Mouse (Mus musculus) megakaryocyte, embryonic 14.5 days (primary cell): Measurements from ENCODE around the gene Sec14l3. TPM values are rescaled to one million over a fixed set of nuclear protein-coding genes. Genes with fewer than 3 reads are reported as not detected.
"Not testable (repeated sequence)": the region's sequence is repeated elsewhere in the genome, so short reads cannot be mapped to it uniquely, and the experiment has no call there.

ENCODE experiments used
- H3K27me3 ChIP-seq: replicated peaks from 2 replicates; pipeline ENCODE3; 2012; ENCODE audit warnings: inconsistent platforms
- H3K36me3 ChIP-seq: replicated peaks from 2 replicates; pipeline ENCODE3; 2012; ENCODE audit warnings: low read length, inconsistent platforms, mixed read lengths
- H3K4me1 ChIP-seq: 2 replicates; pipeline ENCODE4 v1.6.1; 2012; ENCODE audit warnings: inconsistent platforms
- H3K4me3 ChIP-seq: replicated peaks from 2 replicates; pipeline ENCODE3; 2012; ENCODE audit warnings: moderate library complexity, mild to moderate bottlenecking, inconsistent platforms
- H3K9me3 ChIP-seq: 2 replicates; pipeline ENCODE4 v1.6.1; 2012; ENCODE audit warnings: inconsistent platforms
- FLI1 ChIP-seq: IDR thresholded peaks from 2 replicates; pipeline ENCODE4 v1.6.1; 2012; ENCODE audit warnings: low read length, inconsistent platforms, mixed read lengths
- GATA1 ChIP-seq: IDR thresholded peaks from 3 replicates; pipeline ENCODE4 v1.6.1; 2012; ENCODE audit warnings: mixed read lengths, low read length, inconsistent platforms, borderline replicate concordance
- polyA plus RNA-seq: library from polyadenylated mRNA; stranded (reverse); fragments of >175 nt; gene quantifications from 2 replicates; pipeline ENCODE4 v1.2.3, GENCODE M21; 2012; ENCODE audit warnings: low replicate concordance; ENCODE audit not compliant: insufficient read depth

The Sec14l3 gene
- not detected in 2 replicates for polyA plus RNA-seq

GRCm38 (mm10) chr11:4064627-4065122 lies at the start of gene Sec14l3:
Gene Sec14l3, plus strand, starts transcription at chr11:4064841.
- peaks cover 61% of the 10 kb centered on the region for H3K27me3 ChIP-seq
- TF ChIP-seq GATA1, result no peak
- TF ChIP-seq FLI1, result no peak

GRCm38 (mm10) chr11:4015796-4016195 lies 48.8 kb upstream of the Sec14l3 start:
- H3K27me3 ChIP-seq, result peaks cover 12% of the 10 kb centered on the region
- H3K4me3 ChIP-seq, H3K36me3 ChIP-seq, H3K4me1 ChIP-seq: not testable (repeated sequence)
- H3K9me3 ChIP-seq, result peaks cover 36% of the 10 kb centered on the region

More at GRCm38 (mm10) chr11:4064627-4065122, at the start of gene Sec14l3:
- no peak within 1 kb of the TSS for H3K4me3 ChIP-seq
- no peaks in the 10 kb centered on the region for H3K9me3 ChIP-seq
- H3K4me1 ChIP-seq, result no peaks in the 10 kb centered on the region
- no peaks in the 10 kb centered on the region for H3K36me3 ChIP-seq

DNA sequence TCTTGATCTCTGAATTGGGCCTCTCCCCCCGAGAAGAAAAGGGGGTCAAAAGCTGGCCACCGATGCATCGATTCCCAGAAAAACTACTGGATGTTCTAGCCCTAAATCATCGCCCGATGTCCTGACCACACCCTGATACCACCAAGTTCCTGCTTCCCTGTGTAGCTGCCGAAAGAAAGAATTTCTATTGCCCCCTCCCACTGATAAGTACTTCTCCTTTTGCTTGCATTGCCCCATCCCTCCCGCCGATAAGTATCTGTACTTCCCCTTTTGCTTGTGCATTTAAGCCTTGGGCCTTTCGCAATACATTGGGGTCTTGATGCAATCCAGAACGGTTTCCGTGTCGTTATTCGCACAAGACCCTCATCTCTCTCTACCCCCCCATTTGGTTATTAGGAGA lies 42.5 kb upstream of the Sec14l3 start:
- H3K9me3 ChIP-seq, result peaks cover 25% of the 10 kb centered on the region
- not testable (repeated sequence) for H3K36me3 ChIP-seq, H3K4me1 ChIP-seq, H3K27me3 ChIP-seq, H3K4me3 ChIP-seq

DNA sequence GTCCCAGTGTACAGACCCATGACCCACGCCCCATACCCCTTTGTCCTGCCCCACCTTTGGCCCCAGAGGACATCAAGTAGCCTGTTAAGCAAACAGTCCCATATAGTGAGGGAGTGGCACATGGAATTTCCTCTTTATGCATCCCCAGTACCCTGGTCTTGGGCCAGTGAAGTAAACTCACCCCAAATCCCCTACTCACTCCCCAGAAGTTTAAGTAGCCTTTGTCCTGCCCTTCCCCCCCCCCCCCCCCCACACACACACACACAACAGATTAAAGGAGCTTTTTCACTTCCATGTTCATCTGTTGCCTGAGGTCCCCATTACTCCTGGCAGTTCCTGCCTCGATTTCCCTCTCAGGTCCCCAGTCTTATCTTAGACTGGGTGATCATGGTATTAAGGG lies 41.3 kb upstream of the Sec14l3 start:
- Histone ChIP-seq H3K4me3 (no peak overlapping the region), H3K4me1 (no peaks in the 10 kb centered on the region), H3K27me3 (peaks cover 10% of the 10 kb centered on the region), H3K9me3 (peaks cover 21% of the 10 kb centered on the region), H3K36me3 (no peaks in the 10 kb centered on the region)
- TF ChIP-seq GATA1 (no peak), FLI1 (no peak)

GRCm38 (mm10) chr11:4027066-4027465 lies 37.6 kb upstream of the Sec14l3 start:
- Histone ChIP-seq H3K4me3 (no peak overlapping the region), H3K27me3 (peaks cover 21% of the 10 kb centered on the region), H3K9me3 (peaks cover 20% of the 10 kb centered on the region), H3K4me1 (no peaks in the 10 kb centered on the region), H3K36me3 (no peaks in the 10 kb centered on the region)
- TF ChIP-seq FLI1 (no peak), GATA1 (no peak)

DNA sequence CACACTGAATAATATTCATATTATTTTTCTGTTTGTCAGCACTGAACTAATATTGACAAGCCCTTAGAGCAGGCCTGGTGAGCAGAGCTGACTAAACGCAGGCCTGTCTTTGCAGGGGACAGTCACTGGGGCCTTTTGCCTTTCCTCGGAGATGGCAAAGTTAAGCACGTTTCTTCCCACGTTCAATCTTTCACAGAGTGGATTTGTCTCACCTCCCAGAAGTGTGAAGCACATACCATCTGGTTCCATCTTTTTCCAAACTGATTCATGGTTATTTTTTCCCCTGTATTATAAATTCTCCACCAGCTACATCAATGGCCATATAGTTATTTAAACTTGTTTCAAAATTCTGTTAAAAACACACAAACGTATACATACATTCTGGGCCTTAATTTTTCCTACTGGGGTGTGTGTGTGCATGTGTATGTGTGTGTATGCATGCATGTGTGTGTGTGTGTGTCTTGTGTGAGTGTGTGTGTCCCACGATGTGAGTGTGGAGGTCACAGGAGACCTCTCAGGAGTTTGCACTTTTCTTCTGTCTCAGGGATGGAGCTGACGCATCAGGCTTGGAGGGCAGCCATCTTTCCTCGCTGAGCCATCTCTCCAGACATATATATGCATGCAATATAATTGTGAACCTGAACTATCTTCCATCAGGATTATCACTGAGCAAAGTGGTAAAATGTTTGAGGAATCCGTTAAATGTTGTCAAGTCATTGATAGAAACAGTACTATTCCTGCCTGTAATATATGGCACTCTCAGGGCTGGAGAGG lies 36.9 kb upstream of the Sec14l3 start:
- Histone ChIP-seq H3K4me1 (no peaks in the 10 kb centered on the region), H3K9me3 (peaks cover 13% of the 10 kb centered on the region), H3K36me3 (no peaks in the 10 kb centered on the region), H3K4me3 (no peak overlapping the region), H3K27me3 (peaks cover 22% of the 10 kb centered on the region)
- no peak for TF ChIP-seq FLI1
- no peak for TF ChIP-seq GATA1

DNA sequence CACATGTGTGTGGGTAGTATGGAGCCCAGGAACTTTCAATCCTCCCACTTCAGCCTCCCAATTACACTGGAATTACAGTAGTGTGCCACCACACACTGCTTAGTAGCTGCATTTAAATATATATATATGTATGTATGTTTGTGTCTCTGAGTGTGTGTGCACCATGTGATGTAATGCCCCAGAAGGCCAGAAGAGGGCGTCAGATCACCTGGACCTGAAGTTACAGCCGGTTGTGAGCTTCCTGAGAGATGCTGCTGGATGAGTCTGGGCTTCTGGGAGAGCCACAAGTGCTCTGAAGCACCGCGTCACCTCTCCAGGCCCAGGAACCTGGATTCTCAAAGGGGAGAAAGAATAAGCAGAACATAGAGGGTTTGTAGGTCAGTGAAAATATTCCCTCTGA lies 35.3 kb upstream of the Sec14l3 start:
- Histone ChIP-seq H3K4me1 (no peaks in the 10 kb centered on the region), H3K4me3 (no peak overlapping the region), H3K9me3 (no peaks in the 10 kb centered on the region), H3K27me3 (peaks cover 22% of the 10 kb centered on the region), H3K36me3 (no peaks in the 10 kb centered on the region)
- no peak for TF ChIP-seq FLI1
- no peak for TF ChIP-seq GATA1

- H3K27me3 ChIP-seq, result peaks cover 18% of the 10 kb centered on the region
- H3K9me3 ChIP-seq, result no peaks in the 10 kb centered on the region
- 0 out of 2 replicates have a peak, but pooled peaks cover 3% of the 10 kb centered on the region for H3K4me1 ChIP-seq
- H3K4me3 ChIP-seq, result no peak within 1 kb of the TSS
- TF ChIP-seq FLI1 (no peak), GATA1 (no peak)
- H3K36me3 ChIP-seq, result no peaks in the 10 kb centered on the region
These were observed 33.3 kb upstream of the Sec14l3 start, which contains the start of gene Sec14l4 for GRCm38 (mm10) chr11:4031126-4031941. Gene Sec14l4, plus strand, starts transcription at chr11:4031462.

DNA sequence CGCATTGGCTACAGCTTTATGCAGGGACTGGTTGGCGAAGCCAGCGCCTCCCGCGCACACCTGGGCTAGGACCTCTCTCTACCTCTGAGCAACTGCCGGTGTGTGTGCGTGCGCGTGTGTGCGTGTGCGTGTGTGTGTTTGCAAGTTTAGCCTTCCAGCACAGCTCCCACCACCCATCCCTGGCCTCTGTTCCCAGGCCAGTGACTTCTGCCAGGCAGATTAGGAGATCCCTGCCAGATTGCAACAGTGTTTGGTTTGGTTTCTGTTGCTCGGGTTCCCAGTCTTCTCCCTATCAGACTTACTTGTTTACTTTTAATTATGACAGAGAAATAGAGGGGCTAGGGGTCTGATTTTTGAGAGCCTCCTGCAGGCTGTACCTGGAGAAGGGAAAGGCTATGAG lies 32.7 kb upstream of the Sec14l3 start:
- H3K9me3 ChIP-seq, result no peaks in the 10 kb centered on the region
- TF ChIP-seq GATA1, result no peak
- TF ChIP-seq FLI1, result no peak
- H3K4me1 ChIP-seq, result 0 out of 2 replicates have a peak, but pooled peaks cover 3% of the 10 kb centered on the region
- no peaks in the 10 kb centered on the region for H3K36me3 ChIP-seq
- peaks cover 18% of the 10 kb centered on the region for H3K27me3 ChIP-seq
- H3K4me3 ChIP-seq, result no peak overlapping the region

DNA sequence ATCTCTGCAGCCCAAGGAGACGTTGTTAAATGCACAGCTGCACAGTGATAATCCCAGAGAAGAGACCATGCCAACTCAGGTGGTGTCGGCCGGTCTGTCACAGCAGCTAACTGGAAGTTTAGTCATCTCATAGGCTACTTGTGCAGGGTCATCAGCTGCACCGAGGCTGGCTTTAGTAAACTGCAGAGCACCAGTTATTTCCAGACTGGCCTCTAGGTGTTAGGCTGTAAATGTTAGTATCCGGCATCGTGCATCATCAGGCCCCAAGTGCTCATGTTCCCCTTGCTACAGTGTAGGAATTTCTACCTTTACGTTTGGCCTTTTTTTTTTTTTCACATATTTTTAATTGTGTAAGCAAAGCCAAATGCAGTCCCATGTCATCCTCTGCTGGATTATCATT lies 31.2 kb upstream of the Sec14l3 start:
- Histone ChIP-seq H3K27me3 (peaks cover 20% of the 10 kb centered on the region), H3K4me3 (no peak overlapping the region), H3K4me1 (0 out of 2 replicates have a peak, but pooled peaks cover 3% of the 10 kb centered on the region), H3K36me3 (no peaks in the 10 kb centered on the region), H3K9me3 (no peaks in the 10 kb centered on the region)
- TF ChIP-seq FLI1 (no peak), GATA1 (no peak)
